Mouse (Mus musculus): ENCODE measurements at regions not wholly inside any gene's neighbourhood (a gene's known extent, or its start where the extent isn't known, plus 50 kb on each side); places are given as distances from the start of the nearest gene placed in this dataset.
"Not testable (repeated sequence)": the region's sequence is repeated elsewhere in the genome, so short reads cannot be mapped to it uniquely, and the experiment has no call there.

- not testable (repeated sequence) for H3K9me3 ChIP-seq (replicated peaks); H3K4me2 ChIP-seq; H3K4me3 ChIP-seq (replicated peaks); H3K27ac ChIP-seq; H3K27me3 ChIP-seq; DNase-seq; H3K9ac ChIP-seq; H3K4me1 ChIP-seq (replicated peaks); H3K36me3 ChIP-seq
- no CpG with 5 or more reads among the region's 4 CpGs for WGBS (ENCODE audit: insufficient replicate concordance)
- peak; percentile 68 for ATAC-seq (ENCODE audit: low read depth)
Measured at GRCm38 (mm10) chr14:53034940-53035339, 539.4 kb upstream of the Olfr1507 start.

- H3K9me3 ChIP-seq (replicated peaks); H3K4me3 ChIP-seq (replicated peaks); H3K4me1 ChIP-seq (replicated peaks); H3K9ac ChIP-seq; H3K27me3 ChIP-seq; H3K36me3 ChIP-seq; DNase-seq; H3K27ac ChIP-seq; H3K4me2 ChIP-seq: not testable (repeated sequence)
- WGBS (ENCODE audit: insufficient replicate concordance): 0% methylated on average over 1 of the region's 6 CpGs
- ATAC-seq (ENCODE audit: low read depth): peak; percentile 78
Measured at GRCm38 (mm10) chr14:53033221-53033620, 537.7 kb upstream of the Olfr1507 start.

GRCm38 (mm10) chr14:53032498-53032897, 536.9 kb upstream of the Olfr1507 start:
- not testable (repeated sequence) for H3K4me2 ChIP-seq; DNase-seq; H3K27me3 ChIP-seq; H3K9ac ChIP-seq; H3K4me3 ChIP-seq (replicated peaks); H3K4me1 ChIP-seq (replicated peaks); H3K9me3 ChIP-seq (replicated peaks); H3K36me3 ChIP-seq; H3K27ac ChIP-seq
- peak; percentile 80 for ATAC-seq (ENCODE audit: low read depth)
- no CpG with 5 or more reads among the region's 1 CpGs for WGBS (ENCODE audit: insufficient replicate concordance)

- H3K4me2 ChIP-seq; H3K27ac ChIP-seq; ATAC-seq (ENCODE audit: low read depth); H3K4me3 ChIP-seq (replicated peaks); H3K4me1 ChIP-seq (replicated peaks); H3K9me3 ChIP-seq (replicated peaks); H3K36me3 ChIP-seq; H3K27me3 ChIP-seq; DNase-seq; H3K9ac ChIP-seq: not testable (repeated sequence)
- no CpG with 5 or more reads among the region's 4 CpGs for WGBS (ENCODE audit: insufficient replicate concordance)
Measured at GRCm38 (mm10) chr14:53030227-53030626, 534.7 kb upstream of the Olfr1507 start.

GRCm38 (mm10) chr14:53026958-53027357, 531.4 kb upstream of the Olfr1507 start:
- ATAC-seq (ENCODE audit: low read depth); H3K27me3 ChIP-seq; H3K4me3 ChIP-seq (replicated peaks); H3K36me3 ChIP-seq; H3K9ac ChIP-seq; H3K27ac ChIP-seq; H3K4me2 ChIP-seq; H3K9me3 ChIP-seq (replicated peaks); H3K4me1 ChIP-seq (replicated peaks); DNase-seq: not testable (repeated sequence)
- no CpG with 5 or more reads among the region's 1 CpGs for WGBS (ENCODE audit: insufficient replicate concordance)

GRCm38 (mm10) chr14:53020152-53020551, 524.6 kb upstream of the Olfr1507 start:
- not testable (repeated sequence) for ATAC-seq (ENCODE audit: low read depth); H3K27ac ChIP-seq; H3K9ac ChIP-seq; H3K4me2 ChIP-seq; H3K4me1 ChIP-seq (replicated peaks); H3K36me3 ChIP-seq; H3K9me3 ChIP-seq (replicated peaks); H3K27me3 ChIP-seq; H3K4me3 ChIP-seq (replicated peaks); DNase-seq
- whole genome bisulfite sequencing (ENCODE audit: insufficient replicate concordance): no CpG with 5 or more reads among the region's 6 CpGs

DNA sequence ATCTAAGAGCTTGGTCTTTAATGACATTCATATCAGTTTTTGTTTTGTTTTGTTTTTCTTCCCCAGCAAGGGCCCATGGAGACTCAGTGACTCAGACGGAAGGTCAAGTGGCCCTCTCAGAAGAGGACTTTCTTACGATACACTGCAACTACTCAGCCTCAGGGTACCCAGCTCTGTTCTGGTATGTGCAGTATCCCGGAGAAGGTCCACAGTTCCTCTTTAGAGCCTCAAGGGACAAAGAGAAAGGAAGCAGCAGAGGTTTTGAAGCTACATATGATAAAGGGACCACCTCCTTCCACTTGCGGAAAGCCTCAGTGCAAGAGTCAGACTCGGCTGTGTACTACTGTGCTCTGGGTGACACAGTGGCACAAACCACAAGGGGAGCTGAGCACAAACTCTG, 512.2 kb upstream of the Olfr1507 start:
- ATAC-seq (ENCODE audit: low read depth); H3K9ac ChIP-seq; H3K27ac ChIP-seq; H3K36me3 ChIP-seq; H3K4me3 ChIP-seq (replicated peaks); H3K27me3 ChIP-seq; H3K9me3 ChIP-seq (replicated peaks); H3K4me2 ChIP-seq; DNase-seq; H3K4me1 ChIP-seq (replicated peaks): not testable (repeated sequence)
- WGBS (ENCODE audit: insufficient replicate concordance): no CpG with 5 or more reads among the region's 5 CpGs

GRCm38 (mm10) chr14:53007323-53007722, 511.8 kb upstream of the Olfr1507 start:
- not testable (repeated sequence) for H3K4me1 ChIP-seq (replicated peaks); H3K9me3 ChIP-seq (replicated peaks); DNase-seq; H3K9ac ChIP-seq; H3K27ac ChIP-seq; H3K4me2 ChIP-seq; H3K36me3 ChIP-seq; ATAC-seq (ENCODE audit: low read depth); H3K27me3 ChIP-seq; H3K4me3 ChIP-seq (replicated peaks)
- no CpG with 5 or more reads among the region's 4 CpGs for WGBS (ENCODE audit: insufficient replicate concordance)

- not testable (repeated sequence) for H3K27ac ChIP-seq; H3K36me3 ChIP-seq; H3K27me3 ChIP-seq; H3K4me2 ChIP-seq; DNase-seq; H3K9me3 ChIP-seq (replicated peaks); H3K4me3 ChIP-seq (replicated peaks); H3K4me1 ChIP-seq (replicated peaks); H3K9ac ChIP-seq; ATAC-seq (ENCODE audit: low read depth)
- 61% methylated on average over 1 of the region's 1 CpGs for WGBS (ENCODE audit: insufficient replicate concordance)
Measured at GRCm38 (mm10) chr14:53001289-53001688, 505.7 kb upstream of the Olfr1507 start.

DNA sequence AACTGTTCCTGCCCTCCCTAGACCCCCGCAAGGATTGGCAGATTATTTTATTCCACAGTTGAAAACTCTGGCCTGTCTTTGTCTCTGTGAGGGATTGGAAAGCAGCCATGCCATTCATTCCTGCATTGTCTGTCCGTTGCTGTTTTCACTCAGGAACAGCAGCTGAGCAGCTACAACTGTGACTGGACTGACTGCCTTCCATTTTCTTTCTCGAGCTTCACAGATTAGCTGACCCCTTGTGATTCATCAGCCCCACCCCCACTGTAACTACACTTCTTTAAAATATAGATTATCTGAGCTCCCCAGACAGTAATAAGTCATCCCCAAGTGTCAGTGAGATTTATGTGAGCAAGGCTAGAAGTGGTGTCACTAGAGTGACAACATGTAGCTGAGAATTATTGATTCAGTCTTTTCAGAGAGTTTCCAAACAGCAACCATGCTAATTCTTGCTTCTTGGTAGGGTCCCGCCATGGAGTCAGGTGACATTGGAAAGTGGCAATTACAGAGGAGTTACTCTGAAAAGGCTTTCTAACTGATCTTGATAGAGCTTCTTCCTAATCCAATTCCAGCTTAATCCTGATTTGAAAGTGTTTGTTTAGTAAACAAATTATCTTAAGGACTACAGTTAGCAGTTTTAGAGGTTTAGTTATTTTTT, 496.7 kb upstream of the Olfr1507 start:
- H3K4me1 ChIP-seq (replicated peaks); H3K27ac ChIP-seq; DNase-seq; H3K36me3 ChIP-seq; H3K27me3 ChIP-seq; ATAC-seq (ENCODE audit: low read depth); H3K4me3 ChIP-seq (replicated peaks); H3K9ac ChIP-seq; H3K4me2 ChIP-seq; H3K9me3 ChIP-seq (replicated peaks): not testable (repeated sequence)
- 60% methylated on average over 1 of the region's 4 CpGs for WGBS (ENCODE audit: insufficient replicate concordance)

DNA sequence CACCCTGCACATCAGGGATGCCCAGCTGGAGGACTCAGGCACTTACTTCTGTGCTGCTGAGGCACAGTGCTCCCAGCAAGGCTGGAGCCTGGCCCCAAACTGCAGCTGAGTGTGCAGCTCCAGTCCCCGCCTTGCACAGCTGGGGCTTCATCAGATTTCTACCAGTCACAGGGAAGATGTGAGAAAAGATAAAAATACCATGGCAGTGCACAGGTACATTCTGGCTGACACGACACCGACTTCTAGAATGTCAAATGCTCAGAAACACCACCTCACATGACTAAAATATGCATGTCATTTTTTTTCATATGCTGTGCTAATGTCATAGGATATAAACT, 495.7 kb upstream of the Olfr1507 start:
- not testable (repeated sequence) for H3K4me3 ChIP-seq (replicated peaks); H3K36me3 ChIP-seq; H3K4me2 ChIP-seq; H3K4me1 ChIP-seq (replicated peaks); H3K9ac ChIP-seq; H3K27ac ChIP-seq; H3K27me3 ChIP-seq; H3K9me3 ChIP-seq (replicated peaks); ATAC-seq (ENCODE audit: low read depth); DNase-seq
- no CpG with 5 or more reads among the region's 3 CpGs for WGBS (ENCODE audit: insufficient replicate concordance)

- H3K4me1 ChIP-seq (replicated peaks); H3K9me3 ChIP-seq (replicated peaks); H3K4me2 ChIP-seq; DNase-seq; H3K4me3 ChIP-seq (replicated peaks); H3K27ac ChIP-seq; H3K27me3 ChIP-seq; ATAC-seq (ENCODE audit: low read depth); H3K36me3 ChIP-seq; H3K9ac ChIP-seq: not testable (repeated sequence)
- no CpG with 5 or more reads among the region's 12 CpGs for WGBS (ENCODE audit: insufficient replicate concordance)
Measured at GRCm38 (mm10) chr14:52990569-52991327, 495.2 kb upstream of the Olfr1507 start.

Data from liver, embryonic 13.5 days (tissue).